Mouse (Mus musculus) adrenal gland, postnatal 36 days (tissue): ENCODE data around the gene Pifo. TPM values are rescaled to one million over a fixed set of nuclear protein-coding genes. Genes with fewer than 3 reads are reported as not detected.

Experiments
- DNase-seq, 2 experiments: peaks; one replicate each; pipeline ENCODE4 v3.0.0; 2021; ENCODE audit warnings: mixed read lengths in 1 of 2
- total RNA-seq, 2 experiments: library from RNA; stranded (reverse); gene quantifications; 2 replicates each; pipeline ENCODE4 v1.2.3; 2021

Gene Pifo
- total RNA-seq, 2 experiments from 2014 or later, result not detected

DNA sequence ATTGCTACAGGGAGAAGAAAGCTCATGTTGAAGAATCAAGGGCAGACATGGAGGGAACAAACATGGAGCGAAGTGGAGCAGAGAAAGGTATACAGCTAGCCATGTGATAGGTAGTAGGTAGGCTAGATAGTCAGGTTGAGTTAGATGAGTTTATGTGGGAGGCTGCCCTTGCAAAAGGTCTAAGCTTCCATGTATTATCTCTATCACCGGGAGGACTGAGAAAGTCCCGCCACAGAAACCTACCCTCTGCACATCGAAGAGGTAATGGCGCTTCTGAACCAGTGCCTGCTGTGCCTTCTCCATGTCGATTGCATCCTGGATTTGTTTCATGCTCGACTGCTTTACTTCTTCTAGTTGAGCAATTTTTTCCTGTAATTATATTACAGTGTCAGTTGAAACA, 63.1 kb downstream of the Pifo start:
- no peak for DNase-seq

Other genes starting within 250 kb of the Pifo start
- gene Rap1a, start 213.3 kb downstream of the Pifo start, total RNA-seq, result 100 to 1,000 TPM; 192 to 211 TPM
- gene Adora3, start 143.8 kb downstream of the Pifo start, total RNA-seq, result under 1 TPM in 1 of 2 experiments, not detected in 1; 0.40 TPM
- under 1 TPM in 1 of 2 experiments, not detected in 1; 0.33 TPM for gene Tmigd3, start 143.7 kb downstream of the Pifo start, total RNA-seq
- under 1 TPM; 0.66 to 0.76 TPM for gene I830077J02Rik, start 82.0 kb downstream of the Pifo start, total RNA-seq
- 10 to 100 TPM; 65.5 to 68.3 TPM for gene Wdr77, start 55.3 kb downstream of the Pifo start, total RNA-seq
- 100 to 1,000 TPM; 351 to 362 TPM for gene Atp5f1, start 54.5 kb downstream of the Pifo start, total RNA-seq
- gene Ovgp1, start 40.9 kb downstream of the Pifo start, total RNA-seq, result under 1 TPM; 0.26 to 0.69 TPM
- not detected for gene Chil5, start 18.2 kb upstream of the Pifo start, total RNA-seq
- not detected for gene Chia1, start 98.6 kb upstream of the Pifo start, total RNA-seq
- gene Chil3, start 152.9 kb upstream of the Pifo start, total RNA-seq, result not detected
- not detected for gene Chil4, start 204.9 kb upstream of the Pifo start, total RNA-seq